Mouse (Mus musculus): Measurements from ENCODE around the gene Lgalsl.

The Lgalsl gene

DNA sequence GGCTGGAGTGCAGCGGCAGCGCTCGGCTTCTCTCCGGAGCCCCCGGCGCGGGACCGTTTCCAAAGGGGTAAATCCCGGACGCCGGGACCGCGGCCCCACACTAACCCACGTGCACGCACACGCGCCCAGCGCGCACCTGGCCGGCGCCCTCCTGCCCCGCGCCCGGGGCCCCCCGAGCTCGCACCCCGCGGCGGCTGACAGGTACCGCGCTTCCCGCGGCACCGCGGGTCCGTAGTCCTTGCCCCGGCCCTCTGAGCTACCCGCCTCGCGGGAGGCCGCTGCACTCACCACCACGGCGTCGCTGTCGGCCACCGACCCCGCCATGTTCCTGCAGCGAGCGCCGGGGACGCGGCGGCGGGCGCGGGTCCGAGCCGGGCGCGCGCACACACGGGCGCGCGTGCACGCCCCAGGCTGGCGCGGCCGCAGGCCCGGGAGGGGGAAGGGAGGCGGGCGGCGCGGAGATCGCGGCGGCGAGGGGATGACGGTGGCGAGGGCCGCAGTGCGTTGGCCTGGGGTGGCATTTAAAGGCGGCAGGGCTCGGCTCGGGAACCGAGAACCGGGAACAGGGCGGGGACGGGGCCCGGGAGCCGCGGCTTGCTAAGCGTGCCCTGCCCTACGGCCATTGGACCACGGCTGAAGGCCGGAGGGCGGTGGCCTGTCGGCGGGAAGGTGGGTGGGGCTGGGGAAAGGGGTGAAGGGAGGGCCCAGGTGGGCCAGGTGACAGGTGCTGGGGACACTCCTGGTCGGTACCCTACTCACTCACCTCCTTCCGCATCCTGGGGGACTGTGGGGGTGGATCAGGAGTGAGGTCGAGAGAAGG lies at the start of gene Lgalsl:
Gene Lgalsl, minus strand, starts transcription at position 371 of the 820 bp plus-strand sequence.
- DNase-seq = peak; percentile 83

DNA sequence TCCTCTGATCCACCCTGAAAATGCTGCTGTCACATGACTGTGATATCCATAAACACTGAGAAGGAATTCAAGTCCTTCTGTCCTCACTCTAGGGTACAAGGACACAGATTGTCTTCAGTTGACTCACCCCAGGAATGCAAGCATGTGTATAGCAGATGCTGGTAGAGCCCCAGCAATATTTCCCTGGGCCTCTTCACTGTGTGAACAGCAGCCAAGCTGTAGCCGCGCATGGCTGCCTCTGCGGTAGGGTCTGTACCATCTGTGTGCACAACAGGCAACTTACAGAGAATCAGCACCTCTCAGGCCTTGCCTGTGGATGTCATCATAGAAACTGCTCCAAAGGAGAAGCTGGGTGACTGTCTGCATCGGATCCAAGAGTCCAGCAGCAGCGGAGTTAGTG lies 47.8 kb upstream of the Lgalsl start:
- DNase-seq = no peak

DNA sequence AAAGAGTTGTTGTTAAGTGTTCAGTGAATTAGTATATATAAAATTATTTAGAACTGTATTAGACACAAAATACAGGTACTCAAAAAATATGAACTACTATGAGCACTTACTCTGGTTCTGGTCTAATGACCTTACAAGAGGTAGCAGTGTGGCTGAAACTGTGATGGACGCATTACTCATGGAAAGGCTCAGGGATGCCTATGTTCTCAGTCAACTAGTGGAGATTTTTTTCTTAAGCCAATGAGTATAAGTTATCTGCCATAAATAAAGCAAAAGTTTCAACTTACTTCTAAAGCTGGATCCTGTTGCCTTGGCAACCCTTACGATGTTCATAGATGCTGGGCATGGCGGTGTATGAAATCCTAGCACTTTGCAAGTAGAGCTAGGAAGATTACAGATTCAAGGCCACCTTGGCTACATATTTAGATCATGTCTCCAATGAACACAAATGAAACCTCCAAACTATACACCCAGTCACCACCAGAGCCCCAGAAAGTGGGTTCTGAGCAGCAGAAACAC lies 46.8 kb upstream of the Lgalsl start:
- no peak for DNase-seq

DNA sequence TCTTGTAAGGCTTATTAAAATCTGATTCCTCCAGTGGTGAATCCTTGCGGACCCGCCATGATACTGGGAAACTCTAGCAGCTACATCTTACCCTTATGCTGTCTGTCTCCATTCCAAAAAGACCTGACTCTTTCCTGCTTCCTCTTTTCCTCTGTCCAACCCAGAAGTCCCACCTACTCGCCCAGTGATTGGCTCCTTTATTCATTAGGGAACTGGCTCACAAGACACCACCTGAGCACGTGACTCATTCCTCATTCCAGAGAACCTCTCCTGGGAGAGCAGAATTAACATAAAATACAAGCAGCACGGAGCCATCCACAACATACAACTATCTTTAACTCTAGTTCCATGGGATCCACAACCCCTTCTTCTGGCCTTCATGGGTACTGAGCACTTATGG lies 42.5 kb upstream of the Lgalsl start:
- DNase-seq = no peak

DNA sequence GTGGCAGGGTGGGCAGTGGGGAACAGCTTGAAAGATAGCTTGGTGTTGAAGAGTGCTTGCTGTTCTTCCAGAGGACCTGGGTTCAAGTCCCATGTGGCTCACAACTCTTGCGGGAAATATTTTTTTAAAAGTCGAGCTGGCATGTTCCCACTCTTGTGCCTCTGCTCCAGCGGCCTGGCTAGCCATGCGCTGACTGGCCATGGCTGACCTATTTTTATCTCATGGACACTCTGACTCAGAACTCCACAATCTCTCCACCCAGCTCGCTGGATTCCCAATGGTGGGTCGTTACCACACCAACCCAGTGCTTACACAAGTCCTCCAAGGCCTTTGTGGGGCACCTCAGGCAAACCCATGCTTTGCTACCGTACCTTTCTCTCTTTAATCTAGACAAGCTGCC lies 42.1 kb upstream of the Lgalsl start:
- DNase-seq = no peak

DNA sequence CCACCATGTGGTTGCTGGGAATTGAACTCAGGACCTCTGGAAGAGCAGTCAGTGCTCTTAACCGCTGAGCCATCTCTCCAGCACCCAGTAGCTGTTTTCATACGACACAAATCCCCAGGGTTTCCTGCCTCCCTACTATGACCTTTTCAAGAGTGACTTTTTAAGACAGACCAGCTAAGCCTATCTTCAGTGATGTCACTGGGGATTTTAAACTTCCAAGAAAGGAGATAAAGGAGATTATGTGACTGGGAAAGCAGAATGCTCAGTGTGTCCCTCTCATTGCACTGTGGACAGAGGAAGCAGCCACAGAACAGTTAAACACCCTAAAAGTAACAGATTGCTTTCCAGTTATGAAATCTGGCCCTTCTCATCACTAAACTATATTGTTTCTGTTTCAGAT lies 41.6 kb upstream of the Lgalsl start:
- DNase-seq = no peak

DNA sequence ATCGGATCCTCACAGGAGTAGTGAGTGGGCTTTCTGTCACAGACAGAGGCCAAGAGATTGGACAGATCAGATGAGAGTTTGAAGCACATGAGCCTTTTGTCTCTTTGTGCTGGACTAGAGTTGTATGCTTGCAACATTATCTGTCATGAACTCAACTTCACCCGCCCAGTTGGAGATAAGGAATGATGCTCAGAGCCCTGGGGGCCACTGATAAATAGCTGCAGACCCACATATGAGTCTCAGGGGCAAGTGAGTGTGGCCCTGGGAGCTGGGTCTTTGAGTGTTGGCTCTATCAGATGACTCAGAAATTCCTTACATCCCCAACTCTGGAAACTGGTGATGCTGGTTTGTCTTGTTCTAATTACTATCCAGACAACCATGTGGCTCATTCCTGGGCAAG lies 39.1 kb upstream of the Lgalsl start:
- no peak for DNase-seq

DNA sequence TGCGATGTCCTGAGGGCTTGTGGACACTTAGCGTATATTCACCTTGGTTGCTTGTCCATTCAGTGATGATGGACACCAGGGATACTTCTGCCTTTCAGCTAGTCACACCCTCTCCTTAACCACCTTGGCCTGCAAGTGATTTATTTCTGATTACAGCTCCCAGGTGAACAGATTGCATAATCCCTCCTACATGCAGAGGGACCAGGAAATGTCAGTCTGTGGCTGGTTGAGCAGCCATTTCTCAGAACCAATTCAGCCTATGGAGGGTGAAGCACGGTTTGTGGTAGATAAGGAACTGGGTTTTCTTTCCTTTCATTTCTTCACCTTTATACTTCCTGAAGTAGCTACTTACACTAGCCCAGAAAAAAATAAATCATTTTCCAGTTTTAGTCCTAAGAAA lies 34.6 kb upstream of the Lgalsl start:
- no peak for DNase-seq

DNA sequence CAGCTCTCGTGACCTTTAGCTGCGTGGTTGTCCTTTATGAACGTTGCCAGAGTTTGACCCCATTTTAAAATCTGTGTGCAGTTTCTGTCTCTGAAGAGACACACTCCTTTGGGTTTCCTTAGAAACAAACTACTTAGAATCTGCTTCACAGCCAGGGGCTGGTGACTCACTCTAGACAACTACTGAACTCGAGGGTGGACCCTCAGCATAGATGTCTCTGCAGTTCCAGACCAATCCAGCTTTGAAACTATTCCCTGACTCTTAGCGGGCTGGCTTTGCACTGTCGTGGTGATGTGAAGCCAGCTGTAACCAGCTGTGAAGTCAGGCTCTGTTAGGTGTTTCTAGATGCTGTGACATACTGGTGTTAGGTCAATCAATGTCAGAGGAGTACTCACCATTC lies 33.8 kb upstream of the Lgalsl start:
- DNase-seq = no peak

DNA sequence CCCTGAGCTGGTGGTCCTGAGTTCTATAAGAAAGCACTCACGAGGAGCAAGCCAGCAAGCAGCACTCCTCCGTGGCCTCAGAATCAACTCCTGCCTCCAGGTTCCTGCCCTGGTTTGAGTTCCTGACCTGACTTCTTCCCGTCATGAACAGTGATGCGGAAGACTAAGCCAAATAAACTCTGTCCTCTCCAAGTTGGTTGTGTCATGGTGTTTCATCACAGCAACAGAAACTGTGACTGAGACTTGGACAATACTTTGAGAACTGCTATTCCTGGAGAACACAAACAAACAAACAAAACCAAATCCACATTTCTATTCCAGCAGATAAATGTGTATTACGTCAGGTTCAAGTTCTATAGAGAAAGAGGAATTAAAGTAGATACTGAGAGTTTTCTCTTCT lies 31.2 kb upstream of the Lgalsl start:
- no peak for DNase-seq

DNA sequence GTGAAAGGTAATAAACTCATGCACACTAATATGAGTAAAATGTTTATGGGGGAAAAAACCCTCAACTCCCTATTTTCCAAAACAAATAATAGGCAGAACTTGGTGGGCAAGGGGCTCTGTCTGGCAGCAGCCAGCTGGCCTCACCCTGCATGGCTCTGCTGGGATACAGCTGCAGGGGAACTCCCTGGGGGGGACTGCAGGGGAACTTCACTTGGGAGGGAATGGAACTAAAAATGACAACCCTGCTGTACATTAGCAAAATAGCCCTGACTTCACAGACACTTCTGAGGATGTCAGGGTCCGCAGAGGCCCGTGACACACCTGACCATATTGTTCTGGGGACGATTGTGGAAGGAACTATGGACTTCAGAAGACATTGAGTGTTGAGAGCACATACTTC lies 29.5 kb upstream of the Lgalsl start:
- no peak for DNase-seq

DNA sequence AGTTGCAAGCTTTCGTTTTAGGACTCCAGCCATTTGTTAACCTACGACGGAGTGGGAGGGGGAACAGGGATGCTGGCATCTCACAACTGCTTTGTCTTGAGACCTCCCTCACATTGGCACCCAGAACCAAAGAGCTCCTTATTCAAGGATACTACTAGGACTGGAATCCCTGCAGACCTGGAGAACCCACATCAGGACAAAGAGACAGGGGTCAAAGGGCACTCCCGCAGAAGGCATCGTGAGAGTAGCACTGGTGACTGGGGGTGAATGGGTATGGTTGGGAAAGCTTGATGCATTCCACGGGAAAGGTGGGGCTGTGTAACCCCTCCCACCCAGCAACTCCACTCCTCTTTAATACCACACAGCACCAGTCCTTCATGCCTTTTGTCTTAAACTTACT lies 29.0 kb upstream of the Lgalsl start:
- DNase-seq = no peak

DNA sequence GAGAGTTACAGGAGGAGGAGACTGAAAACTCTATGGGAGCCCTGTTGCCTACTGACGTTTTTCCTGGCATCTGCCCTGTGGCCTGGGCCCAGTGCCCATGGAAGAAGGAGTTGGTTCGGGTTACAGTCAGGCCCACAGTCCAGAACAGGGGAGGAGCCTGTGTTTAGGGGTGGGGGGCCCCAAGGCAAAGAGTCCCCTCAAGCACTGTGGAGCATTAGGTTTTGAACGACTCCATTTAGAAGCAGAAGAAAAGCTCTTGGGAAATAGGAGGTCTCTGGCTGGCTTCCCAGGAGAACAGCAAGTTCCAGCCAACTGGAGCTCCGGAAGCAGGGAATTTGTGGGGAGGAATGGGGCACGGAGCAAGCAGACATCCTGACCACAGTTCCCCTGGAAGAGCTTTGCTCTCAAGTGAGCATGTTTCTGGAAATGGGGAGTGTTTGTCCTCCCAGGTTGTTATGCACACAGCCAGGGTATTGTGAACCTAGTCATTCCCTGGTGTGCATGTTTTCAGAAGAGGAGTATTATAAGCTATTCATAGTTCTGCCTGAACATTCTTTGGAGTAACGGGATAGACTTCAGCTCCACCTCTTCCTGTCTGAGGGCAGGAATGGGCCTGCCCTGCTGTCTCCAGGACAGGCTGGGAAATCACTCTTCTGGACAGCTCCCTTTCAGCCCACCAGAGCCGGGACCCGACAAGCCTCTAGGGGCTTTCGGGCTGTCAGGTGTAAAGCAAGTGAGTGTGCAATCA lies 28.2 kb upstream of the Lgalsl start:
- DNase-seq = peak; percentile 58

DNA sequence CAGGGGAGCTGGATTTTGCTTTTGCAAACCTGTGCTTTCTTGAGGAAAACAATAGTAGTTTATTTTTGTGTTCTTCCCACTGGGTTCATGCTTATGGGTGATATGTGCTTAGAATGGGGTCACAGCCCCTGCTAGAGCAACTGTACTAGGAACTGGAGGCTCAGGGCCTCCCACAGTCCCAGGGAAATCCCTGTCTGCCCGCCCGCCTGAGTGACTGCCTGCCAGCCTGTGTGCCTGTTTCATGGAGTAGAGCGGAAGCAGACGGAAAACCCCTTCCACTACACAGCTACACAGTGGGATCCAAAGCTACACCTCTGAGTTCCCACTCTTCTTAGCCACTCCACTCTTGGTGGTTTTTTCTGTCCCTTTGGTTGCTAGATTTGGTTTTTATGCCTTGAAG lies 27.1 kb upstream of the Lgalsl start:
- DNase-seq = no peak

DNA sequence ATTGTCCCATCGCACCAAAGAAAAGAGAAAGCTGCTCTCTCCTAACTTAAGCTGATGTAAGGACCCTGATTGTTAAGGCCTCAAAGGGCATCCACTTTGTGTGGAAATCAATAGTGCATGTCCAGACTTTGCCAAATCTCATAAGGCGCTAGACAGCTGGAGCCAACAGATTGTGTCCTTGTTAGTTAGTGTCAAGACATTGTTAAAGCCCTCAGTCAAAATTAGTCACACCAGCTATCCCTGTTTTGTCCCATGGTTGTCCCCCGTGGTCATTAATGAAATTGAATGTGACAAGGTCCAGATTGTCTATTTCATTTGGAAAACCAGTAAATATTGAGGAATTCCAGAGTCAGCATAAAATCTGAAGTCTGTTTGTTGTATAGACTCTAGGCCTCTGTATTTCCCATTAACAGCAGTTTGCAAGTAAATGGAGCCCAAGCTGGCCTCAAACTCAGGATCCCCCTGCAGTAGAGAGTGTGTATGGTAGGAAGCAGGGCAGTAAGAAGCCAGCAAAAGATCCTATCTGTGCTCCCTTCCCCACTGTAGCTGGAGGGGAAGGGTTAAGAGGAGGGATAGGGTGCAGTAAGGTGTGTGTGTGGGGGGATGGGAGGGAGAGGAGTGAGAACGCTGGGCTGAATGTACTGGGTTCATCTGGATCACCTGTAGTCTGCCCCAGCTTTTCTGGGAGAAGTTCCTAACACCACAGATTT lies 23.3 kb upstream of the Lgalsl start:
- DNase-seq = peak; percentile 35

DNA sequence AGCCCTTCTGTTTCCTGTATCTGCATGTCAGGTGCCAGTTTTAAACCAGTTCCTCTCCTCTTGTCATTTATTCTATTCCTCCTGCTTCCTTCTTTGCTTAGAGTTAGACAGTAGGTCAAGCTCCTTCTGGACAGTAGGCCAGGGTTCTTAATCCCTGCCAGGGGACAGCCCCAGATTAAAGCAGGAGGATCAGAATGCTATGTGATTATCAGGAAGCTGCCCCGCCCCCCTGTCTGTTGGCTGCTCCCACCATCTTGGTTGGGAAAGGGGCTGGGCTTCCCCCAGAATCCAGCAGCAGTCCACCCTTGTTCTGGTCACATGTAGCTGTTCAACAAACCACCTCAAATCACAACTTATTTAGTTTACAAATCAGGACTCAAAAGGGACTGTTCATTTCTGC lies 19.3 kb upstream of the Lgalsl start:
- DNase-seq = no peak

DNA sequence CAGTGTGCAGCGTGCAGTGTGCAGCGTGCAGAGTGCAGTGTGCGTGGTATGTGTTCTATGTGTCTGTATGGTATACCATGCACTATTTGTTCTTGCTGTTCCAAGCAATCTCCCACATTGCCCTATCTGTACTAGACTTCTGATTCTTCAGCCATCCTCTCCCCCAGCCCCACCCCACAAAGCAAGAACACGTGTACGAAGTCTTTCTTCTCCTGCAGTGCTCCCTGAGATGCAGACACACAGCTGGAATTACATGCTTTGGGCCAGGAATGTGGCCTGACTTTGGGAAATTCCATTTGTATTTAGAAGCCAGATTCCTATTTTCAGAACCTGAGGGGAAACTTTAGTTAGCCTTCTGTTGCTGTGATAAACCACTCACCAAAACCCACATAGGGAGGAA lies 18.5 kb upstream of the Lgalsl start:
- no peak for DNase-seq

DNA sequence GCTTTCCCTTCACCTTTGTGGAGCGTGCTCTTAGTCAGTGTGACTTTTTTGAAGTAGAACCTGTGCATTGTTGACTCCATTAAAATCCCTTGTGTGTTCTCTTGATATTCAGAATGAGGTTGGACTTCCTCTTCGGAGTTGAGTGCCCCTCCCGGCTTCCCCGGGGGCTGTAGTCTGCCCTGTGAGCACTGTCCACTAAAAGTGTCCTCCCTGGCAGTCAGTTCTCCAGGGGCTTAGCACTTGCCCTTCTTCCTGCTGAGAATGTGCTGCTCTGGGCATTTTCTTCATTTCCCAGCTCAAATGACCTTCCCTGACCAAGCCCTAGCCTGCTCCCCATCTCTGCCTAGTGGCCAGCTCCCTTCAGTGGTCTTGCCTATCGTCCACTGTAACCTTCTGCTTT lies 6.5 kb upstream of the Lgalsl start:
- no peak for DNase-seq

DNA sequence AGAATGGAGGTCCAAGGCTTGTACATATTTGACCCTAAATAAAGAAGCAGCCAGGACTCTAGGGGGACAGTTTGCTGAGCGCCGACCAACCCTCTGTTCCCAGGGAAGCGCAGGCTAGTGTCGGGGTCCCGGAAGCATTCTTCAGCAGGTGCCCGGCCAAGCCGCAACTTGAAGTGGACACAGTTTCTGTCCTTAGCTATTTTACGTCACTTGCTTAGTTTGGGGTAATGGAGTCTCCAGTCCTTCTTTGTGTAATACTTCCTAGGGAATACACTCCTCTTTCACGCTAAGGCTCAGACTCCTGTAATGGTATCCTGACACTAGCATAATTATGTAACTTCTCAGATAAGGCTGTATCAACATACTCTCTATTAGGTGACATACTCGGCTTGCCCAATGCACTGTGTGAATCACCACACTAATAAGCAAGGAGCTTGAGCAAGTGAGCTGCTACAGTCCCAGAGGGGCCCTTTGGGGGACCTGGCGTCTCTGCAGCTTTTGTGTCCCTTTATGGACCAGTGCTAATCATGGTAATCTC lies 813 bp upstream of the Lgalsl start:
- DNase-seq = no peak

DNA sequence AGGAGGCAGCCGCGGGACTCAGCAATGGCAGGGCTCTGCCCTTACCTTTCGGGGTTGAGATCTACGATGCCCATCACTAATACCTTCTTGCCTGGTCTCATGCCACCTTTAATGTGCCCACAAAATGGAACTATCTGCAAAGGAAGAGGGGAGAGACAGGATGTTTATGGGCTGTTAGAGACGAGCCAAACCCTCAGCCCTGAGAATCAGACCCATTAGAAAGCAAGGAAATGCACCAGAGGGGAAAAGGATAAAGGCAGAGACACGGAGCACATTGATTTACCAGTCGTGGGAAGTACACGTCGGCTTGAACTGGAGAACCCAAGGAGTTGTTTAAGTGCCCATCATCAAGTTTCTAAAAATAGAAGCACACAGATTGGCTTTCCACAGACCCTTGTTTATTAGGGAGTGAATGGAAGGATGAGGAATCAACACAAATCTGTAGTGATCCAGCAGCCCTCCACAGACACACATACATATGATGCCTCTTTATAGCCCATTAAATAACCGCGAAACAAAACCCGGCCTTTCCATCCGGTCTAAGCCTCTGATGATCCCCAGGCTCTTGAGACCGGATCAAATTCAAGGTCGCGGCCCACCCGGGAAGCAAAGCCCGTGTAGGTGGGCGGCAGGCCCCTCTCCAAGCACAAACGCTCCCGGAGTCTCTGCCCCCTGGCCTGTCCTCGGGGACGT lies 717 bp downstream of the Lgalsl start:
- no peak for DNase-seq

DNA sequence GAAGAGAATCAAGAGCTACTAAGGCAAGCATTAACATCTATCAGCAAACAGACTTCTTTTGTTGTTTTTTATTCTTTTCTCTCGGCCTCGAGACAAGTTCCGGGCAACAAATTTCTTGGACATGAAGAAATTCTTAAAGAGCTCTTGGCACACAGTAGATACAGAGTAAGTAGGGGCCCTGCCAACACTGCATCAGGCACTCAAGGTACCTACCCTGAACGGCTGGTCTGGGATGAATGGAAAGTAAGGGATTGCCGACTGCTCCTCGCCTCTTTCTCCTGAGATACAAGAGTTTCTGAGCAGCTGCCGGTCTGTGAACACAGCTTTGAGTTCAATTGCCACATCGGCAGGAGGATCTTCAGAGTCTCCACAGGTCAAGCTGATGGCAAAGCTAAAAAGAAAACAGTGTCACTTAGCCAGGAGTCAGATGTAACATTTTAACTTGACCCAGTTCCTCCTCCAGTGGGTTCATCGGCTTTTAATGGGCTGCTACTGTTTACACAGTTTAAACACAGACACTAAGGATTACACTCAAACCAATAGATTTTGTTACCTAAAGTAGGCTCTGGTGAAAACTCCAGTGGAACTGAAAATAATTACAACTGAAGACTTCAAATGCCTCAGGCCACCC lies 1.7 kb downstream of the Lgalsl start:
- DNase-seq = no peak

DNA sequence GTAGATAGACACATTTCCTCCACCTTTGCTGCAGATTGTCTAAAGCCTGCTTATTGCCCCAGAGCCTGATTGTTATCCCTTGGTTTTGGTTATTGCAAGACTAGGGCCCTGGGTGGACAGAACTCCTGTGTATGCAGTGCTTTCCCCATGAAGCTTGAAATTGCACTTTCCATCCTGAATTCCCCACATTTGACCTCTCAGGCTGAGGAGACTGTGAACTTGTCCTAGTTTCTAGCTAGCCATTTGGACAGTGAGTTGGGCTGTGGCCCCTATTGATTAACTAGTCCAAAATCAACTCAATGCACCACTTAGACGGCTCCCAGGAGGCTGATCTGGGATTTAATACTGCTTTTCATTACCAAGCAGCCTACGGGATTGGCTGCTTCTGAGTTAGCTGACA lies 6.9 kb downstream of the Lgalsl start:
- no peak for DNase-seq
